Mouse (Mus musculus): ENCODE data around the gene Gabrb1. TPM values are rescaled to one million over a fixed set of nuclear protein-coding genes. Genes with fewer than 3 reads are reported as not detected.
A peak's percentile ranks its signal among the peaks of the same experiment; 100 is the strongest.
"Not testable (repeated sequence)": the region's sequence is repeated elsewhere in the genome, so short reads cannot be mapped to it uniquely, and the experiment has no call there.

Gene Gabrb1
- total RNA-seq, 1 experiment: 0.04 TPM

- DNase-seq (ENCODE audit: low read depth, low spot score): no peak
- Histone ChIP-seq H3K9me3 (ENCODE audit: control insufficient read depth, insufficient read depth, low read depth, low read length) (no peaks in the 10 kb centered on the region), H3K4me3 (ENCODE audit: insufficient read depth in 1 of 2, low read depth in 1 of 2, low read length in 2 of 2, poor library complexity in 1 of 2, severe bottlenecking in 1 of 2) (no peak overlapping the region), H3K4me1 (ENCODE audit: control insufficient read depth in 2 of 2, insufficient read depth in 2 of 2, low read length in 2 of 2, poor library complexity in 1 of 2) (peaks cover 0 to 3% of the 10 kb centered on the region in 2 experiments; a peak in 2 of 4 replicates), H3K27ac (ENCODE audit: insufficient read depth, low read depth, low read length, poor library complexity, severe bottlenecking) (no peak overlapping the region), H3K9ac (ENCODE audit: insufficient read depth, low read depth, low read length, poor library complexity, severe bottlenecking) (no peak overlapping the region), H3K36me3 (ENCODE audit: control insufficient read depth, insufficient read depth, low read length, poor library complexity, severe bottlenecking) (no peaks in the 10 kb centered on the region)
- no peak for TF ChIP-seq ZC3H11A (IDR thresholded peaks at IDR 0.05; ENCODE audit: borderline replicate concordance, low read depth, low read length)
- no peak for TF ChIP-seq CHD2 (IDR thresholded peaks at IDR 0.05; ENCODE audit: low read depth, low read length)
- no peak for TF ChIP-seq HCFC1 (IDR thresholded peaks at IDR 0.05; ENCODE audit: borderline replicate concordance, insufficient read depth, low read length)
- no peak for TF ChIP-seq MAFK (IDR thresholded peaks at IDR 0.05; ENCODE audit: insufficient read depth, low read depth, low read length)
- no peak for TF ChIP-seq ZNF384 (IDR thresholded peaks at IDR 0.05; ENCODE audit: low read depth, low read length)
- in situ Hi-C loops (cut with MboI; ENCODE audit: low sequenced_read_pairs in 2 of 2, unreplicated experiment in 2 of 2): no loop called here
Measured at GRCm38 (mm10) chr5:72138256-72138655, 480.3 kb downstream of the Gabrb1 start.

GRCm38 (mm10) chr5:72139619-72140018 lies 481.7 kb downstream of the Gabrb1 start:
- in situ Hi-C loops (cut with MboI; ENCODE audit: low sequenced_read_pairs in 2 of 2, unreplicated experiment in 2 of 2): no loop called here
- no peak for DNase-seq (ENCODE audit: low read depth, low spot score)
- no peaks in the 10 kb centered on the region; a peak in 1 of 4 replicates for H3K4me1 ChIP-seq (ENCODE audit: control insufficient read depth in 2 of 2, insufficient read depth in 2 of 2, low read length in 2 of 2, poor library complexity in 1 of 2)
- no peak overlapping the region for H3K4me3 ChIP-seq (ENCODE audit: insufficient read depth in 1 of 2, low read depth in 1 of 2, low read length in 2 of 2, poor library complexity in 1 of 2, severe bottlenecking in 1 of 2)
- no peaks in the 10 kb centered on the region for H3K9me3 ChIP-seq (ENCODE audit: control insufficient read depth, insufficient read depth, low read depth, low read length)
- no peak for TF ChIP-seq CHD2 (IDR thresholded peaks at IDR 0.05; ENCODE audit: low read depth, low read length)
- no peak for TF ChIP-seq HCFC1 (IDR thresholded peaks at IDR 0.05; ENCODE audit: borderline replicate concordance, insufficient read depth, low read length)
- TF ChIP-seq ZNF384 (IDR thresholded peaks at IDR 0.05; ENCODE audit: low read depth, low read length): no peak
- no peak for TF ChIP-seq ZC3H11A (IDR thresholded peaks at IDR 0.05; ENCODE audit: borderline replicate concordance, low read depth, low read length)
- no peak for TF ChIP-seq MAFK (IDR thresholded peaks at IDR 0.05; ENCODE audit: insufficient read depth, low read depth, low read length)
- H3K36me3 ChIP-seq (ENCODE audit: control insufficient read depth, insufficient read depth, low read length, poor library complexity, severe bottlenecking): no peaks in the 10 kb centered on the region
- H3K9ac ChIP-seq (ENCODE audit: insufficient read depth, low read depth, low read length, poor library complexity, severe bottlenecking): no peak overlapping the region
- H3K27ac ChIP-seq (ENCODE audit: insufficient read depth, low read depth, low read length, poor library complexity, severe bottlenecking): no peak overlapping the region

GRCm38 (mm10) chr5:72148679-72149078 lies 490.8 kb downstream of the Gabrb1 start:
- no peak for DNase-seq (ENCODE audit: low read depth, low spot score)
- H3K36me3 ChIP-seq (ENCODE audit: control insufficient read depth, insufficient read depth, low read length, poor library complexity, severe bottlenecking): no peaks in the 10 kb centered on the region
- no peak overlapping the region for H3K4me3 ChIP-seq (ENCODE audit: insufficient read depth in 1 of 2, low read depth in 1 of 2, low read length in 2 of 2, poor library complexity in 1 of 2, severe bottlenecking in 1 of 2)
- no peaks in the 10 kb centered on the region for H3K4me1 ChIP-seq (ENCODE audit: control insufficient read depth in 2 of 2, insufficient read depth in 2 of 2, low read length in 2 of 2, poor library complexity in 1 of 2)
- no peak overlapping the region for H3K27ac ChIP-seq (ENCODE audit: insufficient read depth, low read depth, low read length, poor library complexity, severe bottlenecking)
- in situ Hi-C loops (cut with MboI; ENCODE audit: low sequenced_read_pairs in 2 of 2, unreplicated experiment in 2 of 2): no loop called here
- H3K9ac ChIP-seq (ENCODE audit: insufficient read depth, low read depth, low read length, poor library complexity, severe bottlenecking): no peak overlapping the region
- no peaks in the 10 kb centered on the region for H3K9me3 ChIP-seq (ENCODE audit: control insufficient read depth, insufficient read depth, low read depth, low read length)
- TF ChIP-seq ZC3H11A (IDR thresholded peaks at IDR 0.05; ENCODE audit: borderline replicate concordance, low read depth, low read length): no peak
- no peak for TF ChIP-seq ZNF384 (IDR thresholded peaks at IDR 0.05; ENCODE audit: low read depth, low read length)
- no peak for TF ChIP-seq CHD2 (IDR thresholded peaks at IDR 0.05; ENCODE audit: low read depth, low read length)
- no peak for TF ChIP-seq MAFK (IDR thresholded peaks at IDR 0.05; ENCODE audit: insufficient read depth, low read depth, low read length)
- no peak for TF ChIP-seq HCFC1 (IDR thresholded peaks at IDR 0.05; ENCODE audit: borderline replicate concordance, insufficient read depth, low read length)

- Histone ChIP-seq H3K36me3 (ENCODE audit: control insufficient read depth, insufficient read depth, low read length, poor library complexity, severe bottlenecking) (no peaks in the 10 kb centered on the region; the same call in 1 of the 2 replicates), H3K9me3 (ENCODE audit: control insufficient read depth, insufficient read depth, low read depth, low read length) (no peaks in the 10 kb centered on the region)
- in situ Hi-C loops (cut with MboI; ENCODE audit: low sequenced_read_pairs in 2 of 2, unreplicated experiment in 2 of 2): no loop called here
Measured at GRCm38 (mm10) chr5:72150870-72151269, 493.0 kb downstream of the Gabrb1 start.

GRCm38 (mm10) chr5:72155686-72156085 lies 497.8 kb downstream of the Gabrb1 start:
- peak; percentile 50 for DNase-seq (ENCODE audit: low read depth, low spot score)
- H3K4me1 ChIP-seq (ENCODE audit: control insufficient read depth in 2 of 2, insufficient read depth in 2 of 2, low read length in 2 of 2, poor library complexity in 1 of 2); H3K9me3 ChIP-seq (ENCODE audit: control insufficient read depth, insufficient read depth, low read depth, low read length); H3K9ac ChIP-seq (ENCODE audit: insufficient read depth, low read depth, low read length, poor library complexity, severe bottlenecking); H3K4me3 ChIP-seq (ENCODE audit: insufficient read depth in 1 of 2, low read depth in 1 of 2, low read length in 2 of 2, poor library complexity in 1 of 2, severe bottlenecking in 1 of 2); in situ Hi-C loops (cut with MboI; ENCODE audit: low sequenced_read_pairs in 2 of 2, unreplicated experiment in 2 of 2); H3K27ac ChIP-seq (ENCODE audit: insufficient read depth, low read depth, low read length, poor library complexity, severe bottlenecking): not testable (repeated sequence)
- peaks cover 17% of the 10 kb centered on the region for H3K36me3 ChIP-seq (ENCODE audit: control insufficient read depth, insufficient read depth, low read length, poor library complexity, severe bottlenecking)

More at GRCm38 (mm10) chr5:72150870-72151269, 493.0 kb downstream of the Gabrb1 start:
- Histone ChIP-seq H3K27ac (ENCODE audit: insufficient read depth, low read depth, low read length, poor library complexity, severe bottlenecking) (no peak overlapping the region), H3K9ac (ENCODE audit: insufficient read depth, low read depth, low read length, poor library complexity, severe bottlenecking) (no peak overlapping the region), H3K4me1 (ENCODE audit: control insufficient read depth in 2 of 2, insufficient read depth in 2 of 2, low read length in 2 of 2, poor library complexity in 1 of 2) (0 out of 4 replicates have a peak, but pooled peaks cover 0 to under 1% of the 10 kb centered on the region in 2 experiments), H3K4me3 (ENCODE audit: insufficient read depth in 1 of 2, low read depth in 1 of 2, low read length in 2 of 2, poor library complexity in 1 of 2, severe bottlenecking in 1 of 2) (no peak overlapping the region)
- DNase-seq (ENCODE audit: low read depth, low spot score): no peak
- no peak for TF ChIP-seq CHD2 (IDR thresholded peaks at IDR 0.05; ENCODE audit: low read depth, low read length)
- TF ChIP-seq HCFC1 (IDR thresholded peaks at IDR 0.05; ENCODE audit: borderline replicate concordance, insufficient read depth, low read length): no peak
- no peak for TF ChIP-seq MAFK (IDR thresholded peaks at IDR 0.05; ENCODE audit: insufficient read depth, low read depth, low read length)
- no peak for TF ChIP-seq ZC3H11A (IDR thresholded peaks at IDR 0.05; ENCODE audit: borderline replicate concordance, low read depth, low read length)
- no peak for TF ChIP-seq ZNF384 (IDR thresholded peaks at IDR 0.05; ENCODE audit: low read depth, low read length)

All from ES-E14 (cell line).